Mouse (Mus musculus) retina, embryonic 14.5 days (tissue): ENCODE results near the gene Ninj2.

Source experiments
- DNase-seq: peaks from one replicate; pipeline ENCODE4 v3.0.0-alpha.2; 2015; ENCODE audit warnings: low spot score

The Ninj2 gene

GRCm38 (mm10) chr6:120179044-120179755, 86.0 kb downstream of the Ninj2 start:
- DNase-seq = no peak

GRCm38 (mm10) chr6:120179756-120180206, 86.6 kb downstream of the Ninj2 start:
- no peak for DNase-seq

GRCm38 (mm10) chr6:120180492-120180891, 87.3 kb downstream of the Ninj2 start:
- DNase-seq = no peak

GRCm38 (mm10) chr6:120182160-120182559, 89.0 kb downstream of the Ninj2 start:
- no peak for DNase-seq

GRCm38 (mm10) chr6:120183771-120184170, 90.6 kb downstream of the Ninj2 start:
- DNase-seq = no peak

GRCm38 (mm10) chr6:120185012-120185730, 92.0 kb downstream of the Ninj2 start:
- no peak for DNase-seq

- DNase-seq = no peak
Measured at GRCm38 (mm10) chr6:120185756-120186155, 92.6 kb downstream of the Ninj2 start.

- DNase-seq = no peak
Measured at GRCm38 (mm10) chr6:120186594-120186993, 93.4 kb downstream of the Ninj2 start.

GRCm38 (mm10) chr6:120187587-120188176, 94.5 kb downstream of the Ninj2 start:
- no peak for DNase-seq

- DNase-seq = no peak
Measured at GRCm38 (mm10) chr6:120188376-120189235, 95.5 kb downstream of the Ninj2 start.

- no peak for DNase-seq
Measured at GRCm38 (mm10) chr6:120189287-120189686, 96.1 kb downstream of the Ninj2 start.

- no peak for DNase-seq
Measured at GRCm38 (mm10) chr6:120190365-120190764, 97.2 kb downstream of the Ninj2 start.

- no peak for DNase-seq
Measured at GRCm38 (mm10) chr6:120190912-120191311, 97.8 kb downstream of the Ninj2 start.

GRCm38 (mm10) chr6:120191396-120192170, 98.4 kb downstream of the Ninj2 start:
- no peak for DNase-seq

- DNase-seq = peak; percentile 49
Measured at GRCm38 (mm10) chr6:120192211-120192870, 99.2 kb downstream of the Ninj2 start.

- peak; percentile 80 for DNase-seq
Measured at GRCm38 (mm10) chr6:120193174-120193573, 100.0 kb downstream of the Ninj2 start.

- no peak for DNase-seq
Measured at GRCm38 (mm10) chr6:120193793-120194192, 100.6 kb downstream of the Ninj2 start.

- DNase-seq = no peak
Measured at GRCm38 (mm10) chr6:120194305-120194704, 101.2 kb downstream of the Ninj2 start.

- DNase-seq = no peak
Measured at GRCm38 (mm10) chr6:120194963-120195362, 101.8 kb downstream of the Ninj2 start.

GRCm38 (mm10) chr6:120196837-120197236, 103.7 kb downstream of the Ninj2 start:
- peak; percentile 71 for DNase-seq

- DNase-seq = peak; percentile 90
Measured at GRCm38 (mm10) chr6:120197964-120198363, 104.8 kb downstream of the Ninj2 start.
